Comparison of ENCODE assay signal across 21 mouse cellular contexts in genomic region chr5:53171611-53172255, GRCm38 (mm10). TPM values are rescaled to one million over a fixed set of nuclear protein-coding genes. Genes with fewer than 3 reads are reported as not detected.
DNase-seq lines count a peak whose midpoint lies in the region; ATAC-seq and TF ChIP-seq lines count a peak whose summit lies in the region.
"Had no signal": no experiment of that assay in that cellular context is flagged by ENCODE, and none has a peak within 500 bp of the region (broad histone marks: within the 10 kb centered on the region; RNA-seq: fewer than 3 reads in every experiment).

No protein-coding gene starts in this region.

- H3K36me3 ChIP-seq in forebrain, postnatal 0 days (ENCODE audit: insufficient read depth), result peaks cover 14% of the 10 kb centered on the region
- 0 out of 2 replicates have a peak, but pooled peaks cover 2% of the 10 kb centered on the region for H3K36me3 ChIP-seq in forebrain, embryonic 16.5 days (ENCODE audit: control insufficient read depth, insufficient read depth)
- H3K36me3 ChIP-seq in kidney, adult 2 months (ENCODE audit: control insufficient read depth, insufficient read depth, low read length), result no peaks in the 10 kb centered on the region
- H3K36me3 ChIP-seq: forebrain, embryonic 10.5 days; hindbrain, embryonic 12.5 days; hindbrain, embryonic 15.5 days had no signal

- H3K4me3 ChIP-seq in forebrain, postnatal 0 days (ENCODE audit: low read depth, low read length), result no peak overlapping the region
- no peak overlapping the region for H3K4me3 ChIP-seq in forebrain, embryonic 16.5 days (replicated peaks; ENCODE audit: low read length)
- H3K4me3 ChIP-seq in kidney, adult 2 months (ENCODE audit: insufficient read depth, low read depth, low read length), result no peak overlapping the region
- H3K4me3 ChIP-seq: forebrain, embryonic 10.5 days; forebrain, embryonic 13.5 days; hindbrain, embryonic 12.5 days; hindbrain, embryonic 15.5 days had no signal

- DNase-seq in forebrain, postnatal 0 days, result no peak
- peak; percentile 25 for DNase-seq in kidney, adult 2 months
- no peak for DNase-seq in kidney, postnatal 4 days
- peak; percentile 74 for DNase-seq in brain, adult 2 months (ENCODE audit: low read depth, low spot score)
- no peak for DNase-seq in heart, adult 11 months
- DNase-seq: adrenal gland, adult 8-10 months; adrenal gland, postnatal 25 days; cerebellum, adult 11 months; cerebellum, adult 8-10 months; gastrocnemius, postnatal 36 days; kidney, adult 8-10 months had no signal

- H3K27ac ChIP-seq in forebrain, postnatal 0 days (ENCODE audit: low read depth, low read length), result no peak overlapping the region
- H3K27ac ChIP-seq in forebrain, embryonic 16.5 days (ENCODE audit: low read length), result no peak overlapping the region
- H3K27ac ChIP-seq in kidney, adult 2 months (ENCODE audit: insufficient read depth, low read depth, low read length), result peak overlapping the region; percentile 87
- H3K27ac ChIP-seq: forebrain, embryonic 10.5 days; forebrain, embryonic 13.5 days; hindbrain, embryonic 12.5 days; hindbrain, embryonic 15.5 days had no signal

- H3K9ac ChIP-seq in forebrain, postnatal 0 days, result no peak overlapping the region
- no peak overlapping the region for H3K9ac ChIP-seq in forebrain, embryonic 16.5 days (replicated peaks; ENCODE audit: low read depth, low read length)
- H3K9ac ChIP-seq: forebrain, embryonic 13.5 days; hindbrain, embryonic 12.5 days; hindbrain, embryonic 15.5 days had no signal

- WGBS in forebrain, postnatal 0 days, result 78% methylated on average over 6 of the region's 6 CpGs
- 78% methylated on average over 6 of the region's 6 CpGs for WGBS in forebrain, embryonic 16.5 days
- 67% methylated on average over 6 of the region's 6 CpGs for WGBS in kidney, adult 2 months

- no peaks in the 10 kb centered on the region for H3K9me3 ChIP-seq in forebrain, postnatal 0 days (ENCODE audit: low read length)
- H3K9me3 ChIP-seq in forebrain, embryonic 16.5 days (ENCODE audit: control insufficient read depth, low read length), result no peaks in the 10 kb centered on the region
- H3K9me3 ChIP-seq: forebrain, embryonic 10.5 days; forebrain, embryonic 13.5 days; hindbrain, embryonic 12.5 days; hindbrain, embryonic 15.5 days had no signal

- no peaks in the 10 kb centered on the region for H3K27me3 ChIP-seq in forebrain, postnatal 0 days (ENCODE audit: insufficient read depth, low read length)
- H3K27me3 ChIP-seq in forebrain, embryonic 16.5 days (replicated peaks; ENCODE audit: control insufficient read depth, insufficient read depth, low read length), result no peaks in the 10 kb centered on the region
- no peaks in the 10 kb centered on the region for H3K27me3 ChIP-seq in kidney, adult 2 months (replicated peaks; ENCODE audit: control insufficient read depth, insufficient read depth, low read length)
- H3K27me3 ChIP-seq: forebrain, embryonic 13.5 days; hindbrain, embryonic 12.5 days; hindbrain, embryonic 15.5 days had no signal

- TF ChIP-seq CTCF in forebrain, postnatal 0 days (IDR thresholded peaks at IDR 0.05; ENCODE audit: low read depth), result no peak
- TF ChIP-seq CTCF in kidney, adult 2 months (conservative IDR thresholded peaks at IDR 0.05; ENCODE audit: insufficient read depth, insufficient read length, low read depth, low read length), result no peak

- TF ChIP-seq POLR2A in kidney, adult 2 months (IDR thresholded peaks at IDR 0.05; ENCODE audit: low read depth, low read length), result no peak

- 0 out of 2 replicates have a peak, but pooled peaks have one; percentile 15 for ATAC-seq in forebrain, postnatal 0 days
- ATAC-seq in forebrain, embryonic 16.5 days, result no peak
- ATAC-seq: activated CD4-positive, CD25-positive, alpha-beta regulatory T cell, adult 4 months; forebrain, embryonic 13.5 days; intestine, postnatal 0 days had no signal

- no peak overlapping the region for H3K4me2 ChIP-seq in forebrain, postnatal 0 days (ENCODE audit: low read depth)
- no peak overlapping the region for H3K4me2 ChIP-seq in forebrain, embryonic 16.5 days (ENCODE audit: low read length)
- H3K4me2 ChIP-seq: forebrain, embryonic 13.5 days; heart, embryonic 11.5 days; hindbrain, embryonic 12.5 days; hindbrain, embryonic 15.5 days had no signal

- H3K4me1 ChIP-seq in forebrain, postnatal 0 days (ENCODE audit: insufficient read depth), result no peaks in the 10 kb centered on the region
- H3K4me1 ChIP-seq in forebrain, embryonic 16.5 days (replicated peaks; ENCODE audit: control insufficient read depth, insufficient read depth, low read length), result 0 out of 2 replicates have a peak, but pooled peaks cover 2% of the 10 kb centered on the region
- H3K4me1 ChIP-seq in kidney, adult 2 months (ENCODE audit: control insufficient read depth, insufficient read depth, low read length), result peaks cover 8% of the 10 kb centered on the region
- H3K4me1 ChIP-seq: hindbrain, embryonic 12.5 days had no signal

RNA-seq across cellular contexts. Expression of gene Sel1l3, which starts 42.0 kb away (rescaled TPM):
- total RNA-seq in forebrain, postnatal 0 days (2014; rRNA removed), result 28.7 and 28.8 TPM in 2 replicates
- 5.7 and 6.2 TPM in 2 replicates for polyA plus RNA-seq in forebrain, postnatal 0 days (2015; fragmentation: Nextera tagmentation; extraction: Ambion mirVana)
- polyA plus RNA-seq in forebrain, embryonic 16.5 days (2015; fragmentation: Nextera tagmentation; extraction: Ambion mirVana), result 9.9 and 10.2 TPM in 2 replicates
- polyA plus RNA-seq in kidney, adult 2 months (2012; rRNA removed), result 28.6 and 31.5 TPM in 2 replicates
- total RNA-seq: common myeloid progenitor, adult 5-6 weeks; granulocyte monocyte progenitor cell, adult 5-6 weeks had no signal
- polyA plus RNA-seq: activated CD4-positive, CD25-positive, alpha-beta regulatory T cell, adult 4 months had no signal

Comparison
In these comparisons a context has a peak if more than half of its experiments do, and no peak if none do; other contexts are left out.
1. DNase-seq: peak in kidney, adult 2 months (single experiment) and brain, adult 2 months (single experiment); none in forebrain, postnatal 0 days (single experiment), kidney, postnatal 4 days (0 of 2) and heart, adult 11 months (single experiment).